ENCODE assay signal across 18 mouse cellular contexts in the genomic region with DNA sequence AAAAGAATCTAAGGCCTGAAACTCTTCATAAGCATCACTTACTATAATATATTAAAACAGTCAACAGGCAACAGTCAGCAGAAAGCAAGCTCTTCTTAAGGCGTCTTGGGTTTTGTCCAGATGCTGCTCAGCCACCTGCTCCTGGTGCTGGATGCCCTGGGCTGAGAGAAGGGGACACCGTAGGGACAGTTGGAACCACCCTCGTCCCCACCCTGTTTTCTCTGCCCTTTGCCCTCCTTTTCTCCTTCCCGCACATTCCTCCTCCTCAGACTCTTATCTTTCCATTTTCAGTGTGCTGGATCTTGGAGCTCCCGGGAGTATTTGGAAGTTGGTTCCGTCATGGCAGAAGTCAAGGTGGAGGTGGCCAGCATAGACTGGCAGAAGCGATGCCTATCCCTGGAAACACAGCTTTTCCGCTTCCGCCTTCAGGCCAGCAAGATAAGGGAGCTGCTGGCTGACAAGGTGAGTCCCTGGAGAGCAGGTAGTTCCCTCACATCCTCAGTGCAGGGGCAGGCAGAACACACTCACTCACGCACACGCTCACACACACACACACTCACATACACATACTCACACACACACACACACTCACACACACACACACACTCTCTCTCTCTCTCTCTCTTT.
"Had no signal": no experiment of that assay in that cellular context is flagged by ENCODE, and none has a peak within 500 bp of the region (broad histone marks: within the 10 kb centered on the region; RNA-seq: fewer than 3 reads in every experiment).

No protein-coding gene starts in this region.

- H3K36me3 ChIP-seq: liver, embryonic 13.5 days; stomach, embryonic 15.5 days had no signal

- H3K27me3 ChIP-seq: liver, embryonic 13.5 days; stomach, embryonic 15.5 days had no signal

- DNase-seq: kidney, adult 11 months; kidney, adult 8-10 months; kidney, postnatal 14 days; kidney, postnatal 4 days; layer of hippocampus, postnatal 36 days; liver, embryonic 13.5 days; lung, adult 2 months; lung, postnatal 14 days; lung, postnatal 4 days; midbrain, embryonic 14.5 days; right cerebral cortex, adult 18-20 months; right cerebral cortex, postnatal 14 days; right cerebral cortex, postnatal 4 days; spleen, adult 18-20 months; thymus, postnatal 25 days had no signal

- H3K9me3 ChIP-seq: liver, embryonic 13.5 days; stomach, embryonic 15.5 days had no signal

- H3K4me2 ChIP-seq: liver, embryonic 13.5 days; midbrain, embryonic 11.5 days; stomach, embryonic 15.5 days had no signal

- H3K27ac ChIP-seq: left cerebral cortex, adult 2 months; liver, embryonic 13.5 days had no signal

- H3K4me3 ChIP-seq: left cerebral cortex, adult 2 months; liver, embryonic 13.5 days; stomach, embryonic 15.5 days had no signal

- H3K9ac ChIP-seq: liver, embryonic 13.5 days; stomach, embryonic 15.5 days had no signal

- H3K4me1 ChIP-seq: stomach, embryonic 15.5 days had no signal
